Mouse (Mus musculus): ENCODE results near the gene Sap30bp.
A peak's percentile ranks its signal among the peaks of the same experiment; 100 is the strongest.

DNA sequence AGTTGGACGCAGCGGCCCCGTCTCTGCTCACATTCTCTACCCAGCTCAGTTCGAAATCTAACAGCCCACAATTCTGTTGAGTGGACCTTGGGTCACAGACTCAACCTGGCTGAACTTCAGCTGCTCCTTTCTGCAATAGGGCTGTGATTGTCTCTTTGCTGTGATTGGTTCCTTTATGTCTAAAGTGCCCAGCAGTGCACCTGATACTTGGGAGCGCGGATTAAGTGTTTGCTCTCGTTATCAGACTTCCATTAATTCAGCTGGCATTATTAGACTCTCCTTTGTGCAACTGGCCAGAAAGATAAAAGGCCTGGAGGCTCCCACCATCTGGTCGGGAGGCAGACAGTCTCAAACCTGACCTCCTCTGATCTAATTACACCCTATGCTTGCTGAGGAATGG lies 81.7 kb downstream of the Sap30bp start:
- TF ChIP-seq CTCF (IDR thresholded peaks at IDR 0.05; ENCODE audit: low read depth): no peak
- peak; percentile 45; the same call in 1 of the 2 replicates for TF ChIP-seq EP300 (IDR thresholded peaks at IDR 0.05; ENCODE audit: low read depth)

Data from liver, embryonic 14.5 days (tissue).